Mouse (Mus musculus) adipose tissue, adult 10 weeks (tissue): Measurements from ENCODE around the gene Fam229b. TPM values are rescaled to one million over a fixed set of nuclear protein-coding genes. Genes with fewer than 3 reads are reported as not detected.

ENCODE experiments used
- polyA plus RNA-seq: library from polyadenylated mRNA; stranded (reverse); fragments of 350-450 nt; fragmentation: Illumina TruSeq; extraction: RNeasy Lipid Tissue Mini Kit (QIAGEN cat#74804); gene quantifications from one replicate; pipeline ENCODE4 v1.2.3, GENCODE M21; 2014; ENCODE audit warnings: low read depth, low replicate concordance

Gene Fam229b
- 45.8 TPM for polyA plus RNA-seq

GRCm38 (mm10) chr10:39133462-39134310 lies at the start of gene Fam229b, which contains the start of gene Tube1:
Gene Fam229b (minus strand): TSS chr10:39133914.
Gene Tube1 (plus strand): TSS chr10:39133976.

DNA sequence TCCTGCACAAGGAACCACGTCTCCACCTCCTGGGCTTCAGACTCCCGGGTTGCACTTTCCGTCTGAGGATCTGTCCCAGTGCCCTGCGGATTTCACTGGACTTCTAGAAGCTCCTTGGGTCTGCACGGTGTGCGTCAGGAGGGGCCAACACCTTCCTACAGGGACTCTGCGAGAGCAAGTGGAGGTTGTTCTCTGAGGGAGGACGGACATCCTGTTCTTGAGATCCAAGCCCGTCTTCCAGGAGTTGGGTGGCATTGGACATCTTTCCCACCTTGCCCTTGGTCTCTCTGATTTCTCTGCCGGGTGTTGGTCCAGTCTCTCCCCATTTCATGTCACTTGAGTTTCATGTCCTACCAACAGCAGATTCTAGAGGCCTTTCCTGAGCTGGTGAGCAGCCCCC lies 30.0 kb upstream of the Fam229b start, which contains the start of gene Ccn6:
Gene Ccn6 (minus strand): TSS at position 101 of the 400 bp plus-strand sequence.

Other genes with a start within 250 kb of the Fam229b start
- 81.2 TPM for gene Lama4, start 168.4 kb downstream of the Fam229b start, polyA plus RNA-seq
- 1.3 TPM for gene Tube1, start 62 bp upstream of the Fam229b start, polyA plus RNA-seq
- gene Ccn6, start 29.9 kb upstream of the Fam229b start, polyA plus RNA-seq = not detected
- 22.8 TPM for gene Fyn, start 234.9 kb upstream of the Fam229b start, polyA plus RNA-seq